Mouse (Mus musculus) cerebellum, adult 11 months (tissue): ENCODE measurements around the gene Olfr432.
"Not testable (repeated sequence)": the region's sequence is repeated elsewhere in the genome, so short reads cannot be mapped to it uniquely, and the experiment has no call there.

Source experiments
- DNase-seq: peaks from one replicate; pipeline ENCODE4 v3.0.0; 2022

The Olfr432 gene

GRCm38 (mm10) chr1:174048893-174049292 lies at the start of gene Olfr432:
TSS of gene Olfr432 (plus strand) at chr1:174049205.
- DNase-seq = no peak

- not testable (repeated sequence) for DNase-seq
These were observed 44.5 kb upstream of the Olfr432 start for GRCm38 (mm10) chr1:174004352-174005109.

GRCm38 (mm10) chr1:174007050-174007449 lies 42.0 kb upstream of the Olfr432 start:
- not testable (repeated sequence) for DNase-seq

GRCm38 (mm10) chr1:174031698-174032097 lies 17.3 kb upstream of the Olfr432 start, which contains the start of gene Ifi205:
TSS of gene Ifi205 (minus strand) at chr1:174031810.
- no peak for DNase-seq

- no peak for DNase-seq
These were observed 13.2 kb upstream of the Olfr432 start for GRCm38 (mm10) chr1:174035841-174036240.

- DNase-seq = no peak
These were observed 10.5 kb upstream of the Olfr432 start for GRCm38 (mm10) chr1:174038480-174038879.

- no peak for DNase-seq
These were observed 8.4 kb upstream of the Olfr432 start, which contains the start of gene Olfr433 for GRCm38 (mm10) chr1:174040523-174041177. TSS of gene Olfr433 (plus strand) at chr1:174040705.

GRCm38 (mm10) chr1:174042091-174042884 lies 6.7 kb upstream of the Olfr432 start:
- not testable (repeated sequence) for DNase-seq

GRCm38 (mm10) chr1:174044431-174044830 lies 4.6 kb upstream of the Olfr432 start:
- no peak for DNase-seq

GRCm38 (mm10) chr1:174048227-174048626 lies 778 bp upstream of the Olfr432 start:
- DNase-seq = not testable (repeated sequence)

GRCm38 (mm10) chr1:174049357-174049756 lies 352 bp downstream of the Olfr432 start:
- not testable (repeated sequence) for DNase-seq

- DNase-seq = no peak
These were observed 1.5 kb downstream of the Olfr432 start for GRCm38 (mm10) chr1:174050532-174050931.

- no peak for DNase-seq
These were observed 2.5 kb downstream of the Olfr432 start for GRCm38 (mm10) chr1:174051515-174051914.

- DNase-seq = no peak
These were observed 3.0 kb downstream of the Olfr432 start for GRCm38 (mm10) chr1:174051931-174052536.

- DNase-seq = no peak
These were observed 4.0 kb downstream of the Olfr432 start for GRCm38 (mm10) chr1:174052981-174053380.

- no peak for DNase-seq
These were observed 6.2 kb downstream of the Olfr432 start for GRCm38 (mm10) chr1:174055248-174055647.

GRCm38 (mm10) chr1:174066305-174066704 lies 17.3 kb downstream of the Olfr432 start, which contains the start of gene Olfr430:
TSS of gene Olfr430 (plus strand) at chr1:174066605.
- no peak for DNase-seq

GRCm38 (mm10) chr1:174084031-174084430 lies 35.0 kb downstream of the Olfr432 start, which contains the start of gene Olfr429:
TSS of gene Olfr429 (plus strand) at chr1:174084331.
- no peak for DNase-seq

- DNase-seq = no peak
These were observed 47.6 kb downstream of the Olfr432 start, which contains the start of gene Olfr427 for GRCm38 (mm10) chr1:174096591-174096990. TSS of gene Olfr427 (plus strand) at chr1:174096891.

- no peak for DNase-seq
These were observed 54.7 kb downstream of the Olfr432 start for GRCm38 (mm10) chr1:174103735-174104134.
